Mouse (Mus musculus) intestine, embryonic 15.5 days (tissue): ENCODE data around the gene Gcfc2. TPM values are rescaled to one million over a fixed set of nuclear protein-coding genes. Genes with fewer than 3 reads are reported as not detected.

Experiments
- ATAC-seq: fragments of 200-750 bp; cut with Nextera tagmentation; 2 replicates; pipeline ENCODE4 v1.8.0; 2017; ENCODE audit warnings: moderate TSS enrichment, moderate library complexity
- H3K27ac ChIP-seq: fragments of 300-500 bp; sonication (generic); 2 replicates; pipeline ENCODE4 v1.5.1; 2015; ENCODE audit warnings: mild to moderate bottlenecking, inconsistent platforms
- H3K27me3 ChIP-seq: fragments of 300-500 bp; sonication (generic); replicated peaks from 2 replicates; pipeline ENCODE4 v1.6.1; 2015; ENCODE audit warnings: inconsistent platforms
- H3K36me3 ChIP-seq: fragments of 300-500 bp; sonication (generic); 2 replicates; pipeline ENCODE4 v1.6.1; 2015; ENCODE audit warnings: inconsistent platforms
- H3K4me1 ChIP-seq: fragments of 300-500 bp; sonication (generic); replicated peaks from 2 replicates; pipeline ENCODE4 v1.6.1; 2015; ENCODE audit warnings: inconsistent platforms
- H3K4me2 ChIP-seq: fragments of 300-500 bp; sonication (generic); replicated peaks from 2 replicates; pipeline ENCODE4 v1.6.1; 2015; ENCODE audit warnings: mild to moderate bottlenecking, inconsistent platforms
- H3K4me3 ChIP-seq: fragments of 300-500 bp; sonication (generic); replicated peaks from 2 replicates; pipeline ENCODE4 v1.5.1; 2015; ENCODE audit warnings: inconsistent platforms
- H3K9ac ChIP-seq: fragments of 300-500 bp; sonication (generic); 2 replicates; pipeline ENCODE4 v1.6.1; 2015; ENCODE audit warnings: inconsistent platforms
- H3K9me3 ChIP-seq: fragments of 300-500 bp; sonication (generic); 2 replicates; pipeline ENCODE4 v1.6.1; 2016; ENCODE audit warnings: inconsistent platforms
- WGBS: fragments of 180-500 bp; shearing (Covaris S2); methylation state at CpG from one replicate; pipeline ENCODE4 v1.1.7; 2015; 5-methylcytosine and 5-hydroxymethylcytosine counted together
- microRNA counts: library from miRNA; unstranded; fragments of <30 nt; microRNA quantifications from one replicate; lab custom pipeline; 2016
- polyA plus RNA-seq: library from polyadenylated mRNA; unstranded; fragments of >200 nt; fragmentation: Nextera tagmentation; extraction: Ambion mirVana; gene quantifications from 2 replicates; pipeline ENCODE4 v1.2.1, GENCODE M21; 2015

The Gcfc2 gene
- polyA plus RNA-seq, 1 experiment from 2014 or later: 7.7 TPM

GRCm38 (mm10) chr6:81986599-81986998 is 63.1 kb downstream of the Gcfc2 start:
- no peaks in the 10 kb centered on the region for H3K9me3 ChIP-seq
- ATAC-seq: peak; percentile 16
- WGBS: 39% methylated on average over 5 of the region's 5 CpGs
- H3K27me3 ChIP-seq: no peaks in the 10 kb centered on the region
- no peak overlapping the region for H3K27ac ChIP-seq
- no peak overlapping the region for H3K4me2 ChIP-seq
- H3K36me3 ChIP-seq: no peaks in the 10 kb centered on the region
- 0 out of 2 replicates have a peak, but pooled peaks cover 7% of the 10 kb centered on the region for H3K4me1 ChIP-seq
- no peak overlapping the region for H3K9ac ChIP-seq
- H3K4me3 ChIP-seq: no peak overlapping the region

DNA sequence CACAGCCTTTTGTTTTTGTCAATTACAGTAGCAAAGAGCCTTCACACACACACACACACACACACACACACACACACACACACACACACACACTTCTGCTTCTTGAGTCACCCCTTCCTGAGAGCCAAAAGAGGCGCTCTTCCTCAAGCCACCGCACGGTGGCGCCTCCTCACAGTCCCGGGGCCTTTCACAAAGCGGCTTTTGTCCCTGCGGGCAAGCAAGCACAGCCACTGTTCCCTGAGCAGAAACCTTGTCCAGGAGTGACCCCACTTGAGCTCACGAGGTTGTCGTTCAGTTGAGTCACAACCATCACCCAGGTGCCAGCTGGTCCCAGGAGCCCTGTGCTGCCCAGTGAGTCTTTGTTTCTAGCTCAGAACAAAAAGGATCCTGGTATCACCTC is 63.5 kb downstream of the Gcfc2 start:
- H3K9me3 ChIP-seq: no peaks in the 10 kb centered on the region
- no peaks in the 10 kb centered on the region for H3K36me3 ChIP-seq
- peak; percentile 82 for ATAC-seq
- H3K4me3 ChIP-seq: no peak overlapping the region
- H3K27ac ChIP-seq: no peak overlapping the region
- no peaks in the 10 kb centered on the region for H3K27me3 ChIP-seq
- no peak overlapping the region for H3K4me2 ChIP-seq
- no peak overlapping the region for H3K9ac ChIP-seq
- WGBS: 0% methylated on average over 9 of the region's 9 CpGs
- H3K4me1 ChIP-seq: 0 out of 2 replicates have a peak, but pooled peaks cover 7% of the 10 kb centered on the region

GRCm38 (mm10) chr6:81987580-81987979 is 64.1 kb downstream of the Gcfc2 start:
- H3K36me3 ChIP-seq: no peaks in the 10 kb centered on the region
- H3K4me1 ChIP-seq: 0 out of 2 replicates have a peak, but pooled peaks cover 7% of the 10 kb centered on the region
- ATAC-seq: no peak
- H3K27ac ChIP-seq: no peak overlapping the region
- no peaks in the 10 kb centered on the region for H3K27me3 ChIP-seq
- H3K4me3 ChIP-seq: no peak overlapping the region
- H3K4me2 ChIP-seq: no peak overlapping the region
- H3K9me3 ChIP-seq: no peaks in the 10 kb centered on the region
- H3K9ac ChIP-seq: no peak overlapping the region
- 80% methylated on average over 3 of the region's 3 CpGs for WGBS

DNA sequence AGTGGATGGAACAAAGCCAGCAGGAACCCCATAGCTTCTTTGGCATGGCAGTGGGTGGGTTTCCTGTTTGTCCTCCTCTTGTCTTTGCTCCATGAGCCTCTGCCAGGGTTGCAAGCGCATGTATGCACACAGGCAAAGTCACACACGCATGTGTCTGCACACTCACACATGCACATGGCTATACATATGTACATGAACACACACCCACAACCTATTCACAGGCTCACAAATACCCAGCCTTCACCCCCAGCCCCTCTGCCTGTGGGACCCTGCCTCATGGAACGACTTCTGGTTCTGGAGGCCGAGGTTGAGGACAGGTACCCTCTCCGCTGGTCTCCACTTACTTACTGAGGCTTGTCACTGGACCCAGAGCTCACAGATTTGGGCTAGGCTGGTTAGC is 64.9 kb downstream of the Gcfc2 start:
- 93% methylated on average over 5 of the region's 5 CpGs for WGBS

GRCm38 (mm10) chr6:81990049-81990810 is 66.8 kb downstream of the Gcfc2 start:
- Histone ChIP-seq H3K4me3 (no peak overlapping the region), H3K9me3 (no peaks in the 10 kb centered on the region), H3K9ac (no peak overlapping the region), H3K4me1 (0 out of 2 replicates have a peak, but pooled peaks cover 7% of the 10 kb centered on the region), H3K4me2 (no peak overlapping the region), H3K27me3 (no peaks in the 10 kb centered on the region), H3K27ac (no peak overlapping the region), H3K36me3 (no peaks in the 10 kb centered on the region)
- WGBS: 53% methylated on average over 20 of the region's 20 CpGs
- no peak for ATAC-seq

More for the DNA sequence above, 64.9 kb downstream of the Gcfc2 start:
- H3K27me3 ChIP-seq: no peaks in the 10 kb centered on the region
- H3K27ac ChIP-seq: no peak overlapping the region
- H3K4me2 ChIP-seq: no peak overlapping the region
- no peaks in the 10 kb centered on the region for H3K36me3 ChIP-seq
- H3K9me3 ChIP-seq: no peaks in the 10 kb centered on the region
- no peak overlapping the region for H3K9ac ChIP-seq
- 0 out of 2 replicates have a peak, but pooled peaks cover 7% of the 10 kb centered on the region for H3K4me1 ChIP-seq
- H3K4me3 ChIP-seq: no peak overlapping the region
- ATAC-seq: no peak

MicroRNAs encoded within 50 kb of the gene (microRNA counts, 519-probe panel; counts per million panel counts)
- microRNA mmu-miR-468 (lab: Ali Mortazavi, UCI): 2,547 counts per million, percentile 66 among the panel's probes with 10 or more counts

Other genes with a start within 250 kb of the Gcfc2 start
- gene Mrpl19, start 42.3 kb downstream of the Gcfc2 start, polyA plus RNA-seq: 58.2 and 59.9 TPM in 2 replicates
- gene Eva1a, start 117.4 kb downstream of the Gcfc2 start, polyA plus RNA-seq: 16.8 and 19.6 TPM in 2 replicates